Mouse (Mus musculus): ENCODE data around the gene Hspa12b.

Hspa12b gene

DNA sequence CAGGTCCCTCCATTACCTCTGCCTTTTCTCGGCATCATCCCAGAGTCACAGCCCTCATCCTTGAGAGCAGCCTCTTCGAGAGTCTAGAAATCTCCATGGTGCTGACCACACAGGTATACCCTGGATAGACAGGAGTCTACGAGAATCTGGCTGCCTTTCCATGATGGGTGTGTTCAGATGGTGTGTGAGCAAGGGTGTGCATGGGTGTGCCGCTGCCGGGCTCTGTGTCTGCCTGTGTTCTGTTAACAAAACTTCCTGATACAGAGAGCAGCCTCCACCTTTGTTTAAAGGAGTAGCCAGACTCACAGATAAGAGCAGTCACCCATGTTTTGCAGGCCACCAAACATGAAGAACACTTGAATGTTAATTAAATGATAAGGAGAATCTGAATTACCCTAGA is 2.8 kb downstream of the Hspa12b start:
- no peak for DNase-seq (ENCODE audit: inconsistent ontology term)

DNA sequence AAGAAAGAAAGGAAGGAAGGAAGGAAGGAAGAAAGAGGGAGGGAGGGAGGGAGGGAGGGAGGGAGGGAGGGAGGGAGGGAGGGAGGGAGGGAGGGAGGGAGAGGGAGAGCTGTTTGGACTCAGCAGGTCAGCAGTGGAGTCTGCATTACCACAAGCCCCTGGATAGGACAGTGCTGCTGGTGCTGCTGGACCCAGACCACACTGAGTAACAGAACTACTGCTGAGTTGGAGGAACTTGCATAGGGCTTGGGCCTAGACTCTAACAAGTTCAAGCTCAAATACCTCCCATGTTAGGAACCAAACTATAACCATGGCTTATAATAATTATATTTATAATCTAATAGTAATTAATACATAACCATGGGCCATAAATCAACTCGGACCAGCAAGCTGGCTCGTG is 3.8 kb downstream of the Hspa12b start:
- no peak for DNase-seq (ENCODE audit: inconsistent ontology term)

DNA sequence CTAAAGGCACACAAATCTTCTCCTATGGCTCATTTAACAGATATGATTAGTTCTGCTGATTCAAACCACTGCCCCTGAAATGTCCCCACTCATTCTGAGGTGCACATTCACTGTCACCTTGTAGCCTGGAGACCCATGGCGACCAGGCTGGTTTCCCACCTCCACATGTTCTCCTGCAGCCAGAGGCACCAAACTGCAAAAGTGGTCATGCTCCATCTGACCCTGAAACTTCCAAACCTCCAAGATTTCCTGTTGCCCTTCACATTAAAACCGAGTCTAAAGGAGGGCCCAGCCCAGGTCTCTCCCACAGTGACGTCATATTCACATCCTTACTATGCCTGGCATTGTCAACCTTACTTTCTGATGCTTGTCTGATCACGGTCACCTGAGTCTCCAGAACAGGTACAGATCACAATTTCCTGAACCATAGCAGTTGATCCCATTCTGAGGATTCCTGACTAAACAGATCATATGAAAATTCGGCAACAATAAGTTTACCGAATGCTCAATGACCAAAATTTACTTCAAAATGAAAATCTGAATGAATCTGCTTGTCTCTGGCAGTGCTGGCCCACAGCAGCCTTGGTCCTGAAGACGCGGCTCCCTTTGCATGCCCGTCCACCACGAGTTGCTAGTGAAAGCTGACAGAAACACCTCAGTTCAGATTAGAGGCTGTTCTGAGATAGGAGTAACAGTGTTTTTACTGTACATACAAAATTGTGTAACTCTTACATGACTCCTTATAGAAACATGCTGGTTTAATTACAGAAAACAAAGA is 5.2 kb downstream of the Hspa12b start:
- no peak for DNase-seq (ENCODE audit: inconsistent ontology term)

DNA sequence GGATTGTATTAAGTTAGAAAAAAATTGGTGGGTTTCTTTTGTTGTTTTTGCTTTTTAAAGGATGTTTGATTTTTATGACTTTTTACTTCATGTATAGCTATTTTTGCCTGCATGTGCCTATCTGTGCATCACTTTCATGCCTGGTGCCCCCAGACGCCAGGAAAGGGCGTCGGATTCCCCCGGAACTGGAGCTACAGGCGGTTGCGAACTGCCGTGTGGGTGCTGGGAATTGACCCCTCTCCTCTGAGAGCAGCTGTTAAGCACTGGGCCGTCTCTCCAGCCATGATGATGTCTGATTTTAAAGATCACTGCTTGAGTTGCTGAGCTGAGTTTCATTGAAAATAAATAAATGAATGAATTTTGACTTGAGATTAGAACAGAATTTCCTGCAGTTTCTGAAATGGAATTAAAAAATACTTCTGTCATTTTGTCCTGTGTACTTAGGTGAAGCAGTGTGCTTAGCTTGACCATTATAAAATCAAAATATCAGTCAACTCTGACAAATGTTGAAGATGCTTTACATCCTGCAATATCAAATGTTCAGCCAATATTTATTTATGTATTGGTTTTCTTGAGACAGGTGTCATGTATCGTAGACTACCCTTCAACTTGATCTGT is 6.0 kb downstream of the Hspa12b start, which contains the start of gene Gm11037:
Gene Gm11037 (plus strand): TSS at position 568 of the 618 bp plus-strand sequence.
- DNase-seq (ENCODE audit: inconsistent ontology term): no peak

- DNase-seq (ENCODE audit: inconsistent ontology term): no peak
These were observed 7.3 kb downstream of the Hspa12b start for GRCm38 (mm10) chr2:131134381-131134780.

GRCm38 (mm10) chr2:131134826-131135400 is 7.8 kb downstream of the Hspa12b start:
- no peak for DNase-seq (ENCODE audit: inconsistent ontology term)

DNA sequence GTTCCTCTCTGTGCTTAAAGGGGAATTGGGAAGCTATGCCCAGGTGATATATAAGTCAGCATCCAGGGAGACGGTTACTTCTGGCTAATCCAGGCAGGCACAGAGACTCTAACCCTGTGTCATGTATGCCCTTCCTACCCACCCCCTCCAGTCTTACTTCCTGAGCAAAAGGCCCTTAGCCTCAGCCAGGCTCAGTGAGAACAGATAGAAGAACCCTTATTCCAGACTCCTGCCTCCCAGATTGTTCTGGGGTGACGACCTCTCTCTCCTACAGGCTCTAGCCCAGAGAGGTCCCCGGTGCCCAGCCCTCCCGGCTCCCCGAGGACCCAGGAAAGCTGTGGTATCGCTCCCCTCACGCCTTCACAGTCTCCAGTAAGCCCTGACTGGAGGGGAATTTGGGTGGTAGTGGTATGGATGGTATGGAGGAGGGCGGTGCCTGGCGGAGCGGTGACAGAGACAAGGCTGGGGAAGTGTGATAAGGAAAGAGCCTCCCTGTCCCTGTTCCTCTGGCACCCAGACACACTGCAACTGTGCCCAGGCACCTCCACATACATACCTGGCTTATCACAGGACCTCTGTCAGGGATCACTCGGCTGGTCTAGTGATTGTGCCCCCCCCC is 8.6 kb downstream of the Hspa12b start:
- no peak for DNase-seq (ENCODE audit: inconsistent ontology term)

DNA sequence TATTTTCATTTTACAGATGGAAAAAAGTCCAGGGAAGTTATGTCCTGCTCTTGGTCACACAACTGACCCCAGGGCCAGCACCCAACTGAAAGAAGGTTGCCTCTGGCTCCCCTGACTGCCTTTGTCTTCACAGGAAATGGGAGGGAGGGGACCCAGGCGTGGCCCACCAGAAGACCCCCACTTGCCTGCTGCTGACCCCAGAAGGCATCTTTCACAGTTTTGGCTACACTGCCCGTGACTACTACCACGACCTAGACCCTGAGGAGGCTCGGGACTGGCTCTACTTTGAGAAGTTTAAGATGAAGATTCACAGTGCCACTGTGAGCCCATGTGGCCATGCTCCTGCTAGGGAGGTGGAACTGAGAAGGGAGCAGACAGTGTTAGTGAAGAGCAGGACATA is 11.2 kb downstream of the Hspa12b start:
- no peak for DNase-seq (ENCODE audit: inconsistent ontology term)

DNA sequence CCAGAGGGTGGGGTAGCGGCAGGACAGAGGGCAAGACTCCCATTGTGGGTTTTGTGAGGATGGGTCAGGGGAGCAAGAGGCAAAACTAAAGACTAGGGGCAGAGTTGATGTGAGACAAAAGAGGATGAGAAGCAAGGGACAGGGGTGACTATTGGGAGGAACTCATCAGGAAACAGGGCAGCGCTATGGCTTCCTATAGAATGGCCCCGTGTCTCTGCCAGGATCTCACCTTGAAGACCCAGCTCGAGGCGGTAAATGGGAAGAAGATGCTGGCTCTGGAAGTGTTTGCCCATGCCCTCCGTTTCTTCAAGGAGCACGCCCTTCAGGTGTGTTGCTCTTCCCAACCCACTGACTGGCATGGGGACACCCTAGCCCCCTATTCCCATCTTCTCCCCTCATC is 11.7 kb downstream of the Hspa12b start:
- no peak for DNase-seq (ENCODE audit: inconsistent ontology term)

GRCm38 (mm10) chr2:131139287-131139686 is 12.2 kb downstream of the Hspa12b start:
- DNase-seq (ENCODE audit: inconsistent ontology term): no peak

DNA sequence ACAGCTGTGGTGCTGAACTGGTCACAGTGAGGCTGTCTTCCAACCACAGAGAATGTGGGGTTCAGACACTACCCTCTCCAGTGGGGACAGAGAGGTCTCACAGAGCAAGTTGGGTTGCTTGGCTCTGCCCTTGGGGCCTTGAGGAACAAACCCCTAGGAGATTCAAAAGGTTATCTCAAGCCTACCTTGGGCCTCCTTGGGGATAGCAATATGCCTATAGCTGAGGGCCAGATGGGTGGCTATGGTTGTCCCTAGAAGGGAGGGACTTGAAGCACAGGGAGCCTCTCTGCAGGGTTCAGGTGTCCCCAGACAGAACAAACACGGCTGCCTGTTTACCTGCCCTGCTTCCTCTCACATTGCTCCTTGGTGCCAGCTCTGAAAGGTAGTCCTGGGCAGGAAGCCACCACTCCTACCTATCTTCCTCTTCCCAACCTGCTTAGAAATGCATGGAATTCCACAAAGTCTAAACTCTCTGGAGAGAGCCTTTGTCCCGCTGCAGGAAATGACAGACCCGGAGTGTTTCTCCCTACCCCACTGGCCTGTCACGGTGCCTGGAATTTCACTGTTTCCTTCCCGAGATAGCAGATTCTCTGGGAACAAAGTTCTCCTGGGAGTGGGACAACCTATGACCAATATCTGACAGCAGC is 12.9 kb downstream of the Hspa12b start:
- DNase-seq (ENCODE audit: inconsistent ontology term): no peak

GRCm38 (mm10) chr2:131140533-131140905 is 13.4 kb downstream of the Hspa12b start:
- DNase-seq (ENCODE audit: inconsistent ontology term): no peak

DNA sequence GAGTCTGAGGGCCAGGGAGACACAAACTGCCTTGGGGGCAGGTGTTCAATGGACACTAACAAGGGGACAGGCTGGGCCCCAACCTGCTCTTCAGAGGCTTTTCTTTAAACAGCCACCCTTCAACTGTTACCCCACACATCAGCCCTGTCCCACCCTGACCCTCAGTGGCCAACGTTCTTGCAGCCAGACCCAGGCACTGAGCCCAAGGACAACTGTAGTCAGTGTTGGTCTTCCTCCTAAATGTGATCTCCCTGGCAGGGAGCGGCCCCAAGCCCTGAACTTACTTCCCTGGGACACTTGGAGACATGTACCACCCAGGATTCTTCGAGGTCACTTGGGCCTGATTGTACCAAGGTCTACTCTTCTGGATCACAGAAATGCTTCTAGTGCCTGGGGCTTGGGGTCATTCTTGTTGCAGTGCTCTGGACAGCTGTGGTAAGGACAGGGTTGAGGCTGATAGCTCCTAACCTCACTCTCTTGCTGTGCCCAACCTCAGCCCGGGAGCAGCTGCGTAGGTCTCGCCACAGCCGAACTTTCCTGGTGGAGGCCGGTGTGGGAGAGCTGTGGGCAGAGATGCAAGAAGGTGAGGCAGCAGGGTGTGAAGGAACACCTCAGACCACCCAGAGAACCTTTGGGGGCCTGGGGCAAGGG is 14.4 kb downstream of the Hspa12b start:
- no peak for DNase-seq (ENCODE audit: inconsistent ontology term)

DNA sequence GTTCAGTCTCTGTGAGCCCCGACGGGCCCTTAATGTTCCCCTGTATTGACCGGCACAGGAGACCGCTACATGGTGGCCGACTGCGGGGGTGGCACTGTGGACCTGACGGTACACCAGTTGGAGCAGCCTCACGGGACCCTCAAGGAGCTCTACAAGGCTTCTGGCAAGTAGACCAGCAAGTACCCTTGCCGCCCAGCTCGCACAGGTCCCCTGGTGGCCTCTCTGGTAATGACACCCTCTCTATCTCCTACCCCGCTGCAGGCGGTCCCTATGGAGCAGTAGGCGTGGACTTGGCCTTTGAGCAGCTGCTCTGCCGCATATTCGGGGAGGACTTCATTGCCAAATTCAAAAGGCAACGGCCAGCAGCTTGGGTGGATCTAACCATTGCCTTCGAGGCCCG is 15.5 kb downstream of the Hspa12b start:
- DNase-seq (ENCODE audit: inconsistent ontology term): no peak

DNA sequence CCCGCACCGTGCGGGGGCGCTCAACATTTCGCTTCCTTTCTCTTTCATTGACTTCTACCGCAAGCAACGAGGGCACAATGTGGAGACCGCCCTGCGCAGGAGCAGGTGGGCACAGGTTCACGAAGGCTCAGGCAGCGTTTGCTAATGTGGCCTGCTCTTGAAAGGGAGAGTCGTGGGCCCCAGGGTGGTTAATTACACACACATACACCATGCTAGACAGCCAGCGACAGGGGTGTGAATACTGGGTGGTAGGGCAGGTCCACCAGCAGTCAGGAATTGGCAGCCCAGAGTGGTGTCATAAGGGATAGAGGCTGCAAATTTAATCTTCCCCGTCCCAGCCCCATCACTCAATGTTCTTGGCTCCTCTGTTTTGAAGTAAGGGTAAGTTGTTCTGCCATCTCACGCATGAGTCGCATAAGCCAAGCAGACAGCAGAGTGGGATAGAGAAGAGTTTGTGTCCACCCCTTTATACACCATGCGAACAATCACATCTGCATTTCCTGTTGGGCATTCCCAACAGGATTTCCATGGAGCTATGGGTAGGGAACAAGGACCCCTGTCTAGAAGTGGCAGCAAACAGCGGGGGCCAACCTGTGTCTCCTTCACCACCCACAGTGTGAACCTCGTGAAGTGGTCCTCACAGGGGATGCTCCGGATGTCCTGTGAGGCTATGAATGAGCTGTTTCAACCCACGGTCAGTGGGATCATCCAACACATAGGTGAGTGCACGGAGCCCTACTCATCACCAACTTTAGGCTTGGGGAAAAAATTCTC is 16.1 kb downstream of the Hspa12b start:
- DNase-seq (ENCODE audit: inconsistent ontology term): no peak

DNA sequence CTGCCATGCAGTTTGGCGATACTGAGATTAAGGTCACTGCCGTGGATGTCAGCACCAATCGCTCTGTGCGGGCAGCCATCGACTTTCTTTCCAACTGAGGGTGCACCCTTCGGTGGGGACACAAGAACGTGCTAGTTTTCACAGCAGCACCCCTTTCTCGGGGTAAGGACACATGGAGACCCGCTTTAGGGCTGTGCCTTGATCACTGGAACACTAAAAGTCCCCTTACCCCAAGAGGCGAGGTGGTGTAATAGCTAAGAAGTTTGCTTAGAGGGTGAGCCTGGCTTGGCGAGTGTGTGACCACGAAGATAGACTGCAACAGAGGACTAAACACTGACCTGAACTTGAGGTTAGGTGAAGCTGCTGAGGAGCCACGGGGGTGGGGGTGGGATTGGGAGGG is 18.0 kb downstream of the Hspa12b start:
- no peak for DNase-seq (ENCODE audit: inconsistent ontology term)

- no peak for DNase-seq (ENCODE audit: inconsistent ontology term)
These were observed 18.5 kb downstream of the Hspa12b start for GRCm38 (mm10) chr2:131145536-131145935.

DNA sequence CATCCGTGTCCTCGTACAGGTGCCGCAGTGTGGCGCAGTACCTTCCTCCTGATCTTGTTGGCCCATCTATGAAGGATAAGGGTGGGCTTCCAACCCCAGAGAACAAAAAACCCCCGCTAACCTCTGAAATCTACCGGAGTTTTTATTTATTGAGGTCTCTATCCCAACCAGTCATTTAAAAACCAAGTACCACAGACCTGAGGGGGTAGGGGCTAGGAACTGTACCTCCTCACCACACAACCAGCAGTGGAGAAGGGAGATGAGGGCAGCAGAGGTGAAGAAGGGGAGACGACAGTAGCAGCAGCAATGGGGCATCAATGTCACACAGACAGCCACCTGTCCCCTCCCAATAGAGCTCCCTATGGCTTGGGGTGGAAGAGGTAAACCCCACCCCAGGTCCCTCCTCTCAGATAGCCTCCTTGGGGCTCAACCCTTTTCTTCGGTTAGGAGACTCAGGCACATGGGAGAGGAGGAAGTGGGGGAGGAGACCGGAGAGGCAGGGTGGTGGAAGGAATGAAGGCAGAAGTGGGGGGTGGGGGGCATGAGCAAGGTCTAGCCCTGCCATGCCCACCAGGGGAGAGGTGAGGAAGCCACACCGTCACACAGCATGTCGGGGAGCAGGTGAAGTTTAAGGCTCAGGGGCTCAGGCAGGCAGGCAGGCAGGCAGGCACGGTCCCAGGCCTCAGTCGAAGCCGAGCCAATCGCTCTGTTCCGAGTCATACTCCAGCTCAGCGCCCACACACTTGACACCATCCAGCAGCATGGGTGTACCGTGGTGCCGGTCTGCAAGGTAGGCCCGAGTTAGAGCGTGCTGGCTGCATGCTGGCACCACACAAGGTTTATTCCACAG is 19.3 kb downstream of the Hspa12b start:
- no peak for DNase-seq (ENCODE audit: inconsistent ontology term)

- no peak for DNase-seq (ENCODE audit: inconsistent ontology term)
These were observed 19.9 kb downstream of the Hspa12b start for GRCm38 (mm10) chr2:131147043-131147365.
